Mouse (Mus musculus): Measurements from ENCODE around the gene Sh3pxd2b. TPM values are rescaled to one million over a fixed set of nuclear protein-coding genes. Genes with fewer than 3 reads are reported as not detected.

The Sh3pxd2b gene
- polyA plus RNA-seq, 1 experiment from 2014 or later: 25.2 TPM

Other genes with a start within 250 kb of the Sh3pxd2b start
- not detected in 2 replicates for gene Il9r, start 147.5 kb upstream of the Sh3pxd2b start, polyA plus RNA-seq (2016; fragmentation: Nextera tagmentation; extraction: Ambion mirVana)
- gene Snrnp25, start 142.4 kb upstream of the Sh3pxd2b start, polyA plus RNA-seq (2016; fragmentation: Nextera tagmentation; extraction: Ambion mirVana): 61.4 and 62.7 TPM in 2 replicates
- 18.3 and 19.1 TPM in 2 replicates for gene Rhbdf1, start 125.5 kb upstream of the Sh3pxd2b start, polyA plus RNA-seq (2016; fragmentation: Nextera tagmentation; extraction: Ambion mirVana)
- gene Mpg, start 121.3 kb upstream of the Sh3pxd2b start, polyA plus RNA-seq (2016; fragmentation: Nextera tagmentation; extraction: Ambion mirVana): 25.0 and 29.3 TPM in 2 replicates
- gene Nprl3, start 80.1 kb upstream of the Sh3pxd2b start, polyA plus RNA-seq (2016; fragmentation: Nextera tagmentation; extraction: Ambion mirVana): 50.2 and 50.9 TPM in 2 replicates
- gene Hba-x, start 71.4 kb upstream of the Sh3pxd2b start, polyA plus RNA-seq (2016; fragmentation: Nextera tagmentation; extraction: Ambion mirVana): 1,147 and 1,607 TPM in 2 replicates
- gene Hba-a1, start 64.3 kb upstream of the Sh3pxd2b start, polyA plus RNA-seq (2016; fragmentation: Nextera tagmentation; extraction: Ambion mirVana): 2,326 and 2,947 TPM in 2 replicates
- 2.4 TPM in 2 replicates for gene Hbq1b, start 60.9 kb upstream of the Sh3pxd2b start, polyA plus RNA-seq (2016; fragmentation: Nextera tagmentation; extraction: Ambion mirVana)
- 4,843 and 6,486 TPM in 2 replicates for gene Hba-a2, start 51.3 kb upstream of the Sh3pxd2b start, polyA plus RNA-seq (2016; fragmentation: Nextera tagmentation; extraction: Ambion mirVana)
- gene Hbq1a, start 47.8 kb upstream of the Sh3pxd2b start, polyA plus RNA-seq (2016; fragmentation: Nextera tagmentation; extraction: Ambion mirVana): 0.73 TPM in 1 of 2 replicates, not detected in the other
- gene Ubtd2, start 107.5 kb downstream of the Sh3pxd2b start, polyA plus RNA-seq (2016; fragmentation: Nextera tagmentation; extraction: Ambion mirVana): 68.3 and 72.7 TPM in 2 replicates
- 0.27 TPM in 1 of 2 replicates, not detected in the other for gene Efcab9, start 184.3 kb downstream of the Sh3pxd2b start, polyA plus RNA-seq (2016; fragmentation: Nextera tagmentation; extraction: Ambion mirVana)
- gene Stk10, start 185.5 kb downstream of the Sh3pxd2b start, polyA plus RNA-seq (2016; fragmentation: Nextera tagmentation; extraction: Ambion mirVana): 2.3 and 2.4 TPM in 2 replicates

Data from forebrain, embryonic 12.5 days (tissue).